Mouse (Mus musculus): ENCODE data around the gene Fam89b.

- TF ChIP-seq ETS1 (IDR thresholded peaks at IDR 0.05; ENCODE audit: low read depth, low read length): no peak
- no peak for TF ChIP-seq SIN3A (IDR thresholded peaks at IDR 0.05; ENCODE audit: low read length)
- TF ChIP-seq CHD1 (IDR thresholded peaks at IDR 0.05; ENCODE audit: low read depth, low read length): no peak
- no peak for TF ChIP-seq E2F4 (IDR thresholded peaks at IDR 0.05; ENCODE audit: borderline replicate concordance, low read depth, low read length)
- no peak for TF ChIP-seq CHD2 (IDR thresholded peaks at IDR 0.05; ENCODE audit: low read length)
- no peak for TF ChIP-seq CTCF (IDR thresholded peaks at IDR 0.05 in 2 of 3, conservative IDR thresholded peaks at IDR 0.05 in 1 of 3; ENCODE audit: control insufficient read depth in 1 of 3, insufficient read depth in 1 of 3, low read depth in 2 of 3, low read length in 3 of 3, poor library complexity in 1 of 3, severe bottlenecking in 1 of 3)
- no peak for TF ChIP-seq MAX (IDR thresholded peaks at IDR 0.05; ENCODE audit: low read length)
- TF ChIP-seq ZNF384 (IDR thresholded peaks at IDR 0.05; ENCODE audit: low read depth, low read length): no peak
- TF ChIP-seq UBTF (IDR thresholded peaks at IDR 0.05; ENCODE audit: borderline replicate concordance, insufficient read depth, low read depth, low read length): no peak
- TF ChIP-seq POLR2AphosphoS2 (IDR thresholded peaks at IDR 0.05; ENCODE audit: low read length): no peak
These were observed 49.0 kb downstream of the Fam89b start for GRCm38 (mm10) chr19:5680432-5680831.
